Mouse (Mus musculus) brain, embryonic 14.5 days (tissue): Measurements from ENCODE around the gene Veph1.

Source experiments
- CTCF ChIP-seq: fragments of 200-500 bp; IDR thresholded peaks from 2 replicates; pipeline ENCODE4 v1.5.1; 2012; ENCODE audit warnings: inconsistent platforms, mild to moderate bottlenecking, moderate library complexity, borderline replicate concordance; ENCODE audit not compliant: insufficient read depth, insufficient read length; ENCODE audit errors: extremely low read depth
- POLR2A ChIP-seq: fragments of 200-500 bp; IDR thresholded peaks from 2 replicates; pipeline ENCODE4 v1.6.1; 2012; ENCODE audit warnings: mild to moderate bottlenecking, inconsistent platforms, borderline replicate concordance; ENCODE audit not compliant: poor library complexity, insufficient read depth, insufficient read length, severe bottlenecking; ENCODE audit errors: extremely low read depth

DNA sequence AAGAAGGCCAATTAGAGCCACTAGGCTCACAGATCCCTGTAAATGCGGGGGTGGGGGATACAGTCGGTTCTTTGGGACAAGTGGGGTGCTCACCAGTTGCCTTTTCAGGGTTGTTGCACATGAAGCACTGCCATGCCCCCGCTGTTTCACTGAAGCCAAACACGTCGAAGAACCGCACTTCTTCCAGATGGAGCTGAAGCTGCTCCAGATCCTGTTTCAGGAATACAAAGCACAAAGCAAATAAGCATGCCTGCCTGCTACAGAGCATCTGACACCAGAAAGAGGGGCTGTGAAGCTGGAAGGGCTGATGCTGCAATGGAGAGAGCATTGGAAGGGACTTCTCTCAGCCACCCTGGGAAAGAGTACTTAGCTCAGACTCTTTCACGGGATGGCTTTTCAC lies 209.0 kb downstream of the Veph1 start:
- TF ChIP-seq CTCF: no peak
- no peak for TF ChIP-seq POLR2A
